In genomic region chr11:22611102-22611869, GRCm38 (mm10) we compare ENCODE assay signal across 13 mouse cellular contexts.
A peak's percentile ranks its signal among the peaks of the same experiment; 100 is the strongest.
DNase-seq lines count a peak whose midpoint lies in the region; ATAC-seq and TF ChIP-seq lines count a peak whose summit lies in the region.
"Had no signal": no experiment of that assay in that cellular context is flagged by ENCODE, and none has a peak within 500 bp of the region (broad histone marks: within the 10 kb centered on the region; RNA-seq: fewer than 3 reads in every experiment).

No protein-coding gene starts in this region.

- 47% methylated on average over 6 of the region's 6 CpGs for WGBS in intestine, embryonic 15.5 days
- 54% methylated on average over 6 of the region's 6 CpGs for WGBS in intestine, postnatal 0 days
- whole genome bisulfite sequencing in limb, embryonic 12.5 days = 29% methylated on average over 6 of the region's 6 CpGs

- H3K4me2 ChIP-seq in intestine, embryonic 15.5 days (replicated peaks) = 0 out of 2 replicates have a peak overlapping the region, but pooled peaks have one; percentile 37
- H3K4me2 ChIP-seq in intestine, postnatal 0 days (replicated peaks; ENCODE audit: low read depth) = no peak overlapping the region
- peak overlapping the region; percentile 30; the same call in 1 of the 2 replicates for H3K4me2 ChIP-seq in limb, embryonic 12.5 days
- H3K4me2 ChIP-seq: liver, embryonic 13.5 days had no signal

- no peaks in the 10 kb centered on the region for H3K36me3 ChIP-seq in intestine, embryonic 15.5 days
- H3K36me3 ChIP-seq in intestine, postnatal 0 days (ENCODE audit: control insufficient read depth, insufficient read depth) = no peaks in the 10 kb centered on the region
- H3K36me3 ChIP-seq in E14TG2a.4 (ENCODE audit: insufficient read depth, low read length) (peaks cover 18% of the 10 kb centered on the region), ES-E14 (ENCODE audit: control insufficient read depth, insufficient read depth, low read length, poor library complexity, severe bottlenecking) (no peaks in the 10 kb centered on the region; the same call in 1 of the 2 replicates)
- H3K36me3 ChIP-seq in limb, embryonic 12.5 days = no peaks in the 10 kb centered on the region
- H3K36me3 ChIP-seq: liver, embryonic 13.5 days had no signal

- no peak for TF ChIP-seq CTCF in intestine, postnatal 0 days (IDR thresholded peaks at IDR 0.05; ENCODE audit: low read depth)
- TF ChIP-seq CTCF in E14TG2a.4 (conservative IDR thresholded peaks at IDR 0.05; ENCODE audit: low read length) = no peak

- H3K27me3 ChIP-seq in intestine, embryonic 15.5 days (replicated peaks) = no peaks in the 10 kb centered on the region
- no peaks in the 10 kb centered on the region for H3K27me3 ChIP-seq in intestine, postnatal 0 days (replicated peaks; ENCODE audit: control insufficient read depth, insufficient read depth, low read length)
- no peaks in the 10 kb centered on the region for H3K27me3 ChIP-seq in E14TG2a.4 (ENCODE audit: insufficient read depth, low read length)
- no peaks in the 10 kb centered on the region for H3K27me3 ChIP-seq in limb, embryonic 12.5 days

- DNase-seq in ES-E14 (ENCODE audit: low read depth, low spot score) = no peak
- no peak for DNase-seq in layer of hippocampus, adult 9-11 months
- DNase-seq in natural killer cell, adult 2 months (ENCODE audit: low spot score in 2 of 2) = no peak
- DNase-seq in frontal cortex, adult 2 months (ENCODE audit: extremely low spot score in 1 of 2, low spot score in 1 of 2) = no peak
- DNase-seq: kidney, adult 8-10 months; liver, embryonic 13.5 days; thymus, postnatal 14 days had no signal

- H3K4me1 ChIP-seq in intestine, embryonic 15.5 days (replicated peaks) = peaks cover 11% of the 10 kb centered on the region
- H3K4me1 ChIP-seq in intestine, postnatal 0 days (replicated peaks; ENCODE audit: control insufficient read depth, insufficient read depth, low read length) = peaks cover 5% of the 10 kb centered on the region; the same call in 1 of the 2 replicates
- H3K4me1 ChIP-seq in E14TG2a.4 (replicated peaks; ENCODE audit: low read depth, low read length) (peaks cover 86% of the 10 kb centered on the region), ES-E14 (ENCODE audit: control insufficient read depth in 2 of 2, insufficient read depth in 2 of 2, low read length in 2 of 2, poor library complexity in 1 of 2) (peaks cover 15 to 23% of the 10 kb centered on the region in 2 experiments)
- H3K4me1 ChIP-seq in limb, embryonic 12.5 days (replicated peaks) = peaks cover 24% of the 10 kb centered on the region

- H3K4me3 ChIP-seq in intestine, embryonic 15.5 days (replicated peaks) = no peak overlapping the region
- H3K4me3 ChIP-seq in intestine, postnatal 0 days (ENCODE audit: low read depth, low read length) = no peak overlapping the region
- H3K4me3 ChIP-seq in E14TG2a.4 (replicated peaks; ENCODE audit: low read length) (peak overlapping the region; percentile 79), ES-E14 (ENCODE audit: insufficient read depth in 1 of 2, low read depth in 1 of 2, low read length in 2 of 2, poor library complexity in 1 of 2, severe bottlenecking in 1 of 2) (peak overlapping the region in 1 of 2 experiments; percentile 31; a peak in 1 of 4 replicates)
- no peak overlapping the region for H3K4me3 ChIP-seq in limb, embryonic 12.5 days (replicated peaks)
- H3K4me3 ChIP-seq: erythroblast, embryonic 14.5 days; liver, embryonic 13.5 days; megakaryocyte, embryonic 14.5 days had no signal

- H3K27ac ChIP-seq in intestine, embryonic 15.5 days = no peak overlapping the region
- H3K27ac ChIP-seq in intestine, postnatal 0 days (ENCODE audit: low read depth, low read length) = no peak overlapping the region
- peak overlapping the region; percentile 96 for H3K27ac ChIP-seq in ES-E14 (ENCODE audit: insufficient read depth, low read depth, low read length, poor library complexity, severe bottlenecking)
- H3K27ac ChIP-seq in limb, embryonic 12.5 days = peak overlapping the region; percentile 83
- H3K27ac ChIP-seq: liver, embryonic 13.5 days had no signal

- in situ Hi-C loops in ES-E14 (cut with MboI; ENCODE audit: low sequenced_read_pairs in 2 of 2, unreplicated experiment in 2 of 2) = no loop called here

- H3K9me3 ChIP-seq in intestine, embryonic 15.5 days = no peaks in the 10 kb centered on the region
- no peaks in the 10 kb centered on the region for H3K9me3 ChIP-seq in intestine, postnatal 0 days (ENCODE audit: control insufficient read depth)
- H3K9me3 ChIP-seq in E14TG2a.4 (ENCODE audit: low read length) (peaks cover 26% of the 10 kb centered on the region), ES-E14 (ENCODE audit: control insufficient read depth, insufficient read depth, low read depth, low read length) (no peaks in the 10 kb centered on the region)
- no peaks in the 10 kb centered on the region for H3K9me3 ChIP-seq in limb, embryonic 12.5 days
- H3K9me3 ChIP-seq: liver, embryonic 13.5 days had no signal

- 0 out of 2 replicates have a peak overlapping the region, but pooled peaks have one; percentile 1 for H3K9ac ChIP-seq in intestine, embryonic 15.5 days
- H3K9ac ChIP-seq in intestine, postnatal 0 days (ENCODE audit: low read depth, low read length) = no peak overlapping the region
- H3K9ac ChIP-seq in ES-E14 (ENCODE audit: insufficient read depth, low read depth, low read length, poor library complexity, severe bottlenecking) = peak overlapping the region; percentile 52
- no peak overlapping the region; the same call in 1 of the 2 replicates for H3K9ac ChIP-seq in limb, embryonic 12.5 days (replicated peaks)
- H3K9ac ChIP-seq: liver, embryonic 13.5 days had no signal

- no peak for ATAC-seq in intestine, embryonic 15.5 days
- ATAC-seq in intestine, postnatal 0 days = no peak
- ATAC-seq in limb, embryonic 12.5 days (ENCODE audit: insufficient number of reproducible peaks, insufficient read depth, low FRiP score, low TSS enrichment, low read depth) = peak; percentile 80

TF ChIP-seq in ES-E14, 5 proteins besides CTCF, POLR2A, EP300 and RAD21:
- no peak for TF ChIP-seq ZC3H11A (IDR thresholded peaks at IDR 0.05; ENCODE audit: borderline replicate concordance, low read depth, low read length)
- TF ChIP-seq CHD2 (IDR thresholded peaks at IDR 0.05; ENCODE audit: low read depth, low read length) = no peak
- no peak for TF ChIP-seq ZNF384 (IDR thresholded peaks at IDR 0.05; ENCODE audit: low read depth, low read length)
- no peak for TF ChIP-seq MAFK (IDR thresholded peaks at IDR 0.05; ENCODE audit: insufficient read depth, low read depth, low read length)
- TF ChIP-seq HCFC1 (IDR thresholded peaks at IDR 0.05; ENCODE audit: borderline replicate concordance, insufficient read depth, low read length) = no peak

Comparison
In these comparisons a context has a peak if more than half of its experiments do, and no peak if none do; other contexts are left out.
1. H3K9ac ChIP-seq: peak in intestine, embryonic 15.5 days (single experiment) and ES-E14 (single experiment); none in intestine, postnatal 0 days (single experiment) and limb, embryonic 12.5 days (single experiment).
2. H3K27ac ChIP-seq: peak in ES-E14 (single experiment) and limb, embryonic 12.5 days (single experiment); none in intestine, embryonic 15.5 days (single experiment) and intestine, postnatal 0 days (single experiment).